Mouse (Mus musculus): ENCODE results near the gene Thbs3.

- TF ChIP-seq CTCF (IDR thresholded peaks at IDR 0.05; ENCODE audit: low read depth) (no peak), EP300 (IDR thresholded peaks at IDR 0.05; ENCODE audit: low read depth) (no peak)
These were observed 35.9 kb upstream of the Thbs3 start for GRCm38 (mm10) chr3:89179056-89179455.
